Mouse (Mus musculus) forebrain, embryonic 10.5 days (tissue): Measurements from ENCODE around the gene Rptor. TPM values are rescaled to one million over a fixed set of nuclear protein-coding genes. Genes with fewer than 3 reads are reported as not detected.

Experiments
- DNase-seq: peaks from one replicate; pipeline ENCODE4 v3.0.0-alpha.2; 2017; ENCODE audit warnings: low spot score; ENCODE audit errors: extremely low spot score
- H3K27ac ChIP-seq: fragments of 300-500 bp; sonication (generic); 2 replicates; pipeline ENCODE4 v1.5.1; 2016; ENCODE audit warnings: mild to moderate bottlenecking
- H3K27me3 ChIP-seq: fragments of 300-500 bp; sonication (generic); 2 replicates; pipeline ENCODE4 v1.6.1; 2016; ENCODE audit warnings: mild to moderate bottlenecking; ENCODE audit not compliant: poor library complexity, severe bottlenecking
- H3K36me3 ChIP-seq: fragments of 300-500 bp; sonication (generic); replicated peaks from 2 replicates; pipeline ENCODE4 v1.6.1; 2016; ENCODE audit warnings: mild to moderate bottlenecking, moderate library complexity
- H3K4me1 ChIP-seq: fragments of 300-500 bp; sonication (generic); 2 replicates; pipeline ENCODE4 v1.6.1; 2016
- H3K4me3 ChIP-seq: fragments of 300-500 bp; sonication (generic); 2 replicates; pipeline ENCODE4 v1.5.1; 2016; ENCODE audit warnings: mild to moderate bottlenecking, moderate library complexity
- H3K9me3 ChIP-seq: fragments of 300-500 bp; sonication (generic); 2 replicates; pipeline ENCODE4 v1.6.1; 2016; ENCODE audit warnings: mild to moderate bottlenecking, moderate library complexity
- WGBS: fragments of 180-500 bp; shearing (Covaris S2); methylation state at CpG from one replicate; pipeline ENCODE4 v1.1.7; 2016; 5-methylcytosine and 5-hydroxymethylcytosine counted together
- polyA plus RNA-seq: library from polyadenylated mRNA; unstranded; fragments of >200 nt; fragmentation: Nextera tagmentation; extraction: Ambion mirVana; gene quantifications from 2 replicates; pipeline ENCODE4 v1.2.1, GENCODE M21; 2016

Rptor gene
- polyA plus RNA-seq, 1 experiment from 2014 or later, result 12.8 TPM

- H3K27me3 ChIP-seq, result peaks cover 41% of the 10 kb centered on the region
- no peaks in the 10 kb centered on the region for H3K36me3 ChIP-seq
- no peak overlapping the region for H3K4me3 ChIP-seq
- DNase-seq, result no peak
- WGBS, result 71% methylated on average over 12 of the region's 12 CpGs
- H3K27ac ChIP-seq, result 0 out of 2 replicates have a peak overlapping the region, but pooled peaks have one; percentile 44
- H3K9me3 ChIP-seq, result no peaks in the 10 kb centered on the region
- peaks cover 77% of the 10 kb centered on the region for H3K4me1 ChIP-seq
Observed at GRCm38 (mm10) chr11:119937216-119937615, 334.5 kb downstream of the Rptor start.

GRCm38 (mm10) chr11:119937772-119938502 is 335.2 kb downstream of the Rptor start:
- Histone ChIP-seq H3K27me3 (peaks cover 41% of the 10 kb centered on the region), H3K27ac (peak overlapping the region; percentile 44; the same call in 1 of the 2 replicates), H3K9me3 (no peaks in the 10 kb centered on the region), H3K36me3 (no peaks in the 10 kb centered on the region), H3K4me3 (no peak overlapping the region), H3K4me1 (peaks cover 76% of the 10 kb centered on the region)
- DNase-seq, result no peak
- 68% methylated on average over 19 of the region's 19 CpGs for WGBS

- Histone ChIP-seq H3K27ac (no peak overlapping the region), H3K27me3 (peaks cover 50% of the 10 kb centered on the region), H3K36me3 (no peaks in the 10 kb centered on the region), H3K4me1 (peaks cover 86% of the 10 kb centered on the region), H3K4me3 (no peak overlapping the region), H3K9me3 (no peaks in the 10 kb centered on the region)
- WGBS, result 49% methylated on average over 8 of the region's 8 CpGs
- no peak for DNase-seq
Observed at GRCm38 (mm10) chr11:119939073-119939710, 336.5 kb downstream of the Rptor start.

GRCm38 (mm10) chr11:119939711-119940106 is 337.0 kb downstream of the Rptor start:
- Histone ChIP-seq H3K4me3 (no peak overlapping the region), H3K27ac (no peak overlapping the region), H3K9me3 (no peaks in the 10 kb centered on the region), H3K4me1 (peaks cover 91% of the 10 kb centered on the region), H3K27me3 (peaks cover 55% of the 10 kb centered on the region), H3K36me3 (no peaks in the 10 kb centered on the region)
- 71% methylated on average over 4 of the region's 4 CpGs for WGBS
- no peak for DNase-seq

- Histone ChIP-seq H3K4me3 (no peak overlapping the region), H3K27me3 (peaks cover 58% of the 10 kb centered on the region), H3K9me3 (no peaks in the 10 kb centered on the region), H3K36me3 (no peaks in the 10 kb centered on the region), H3K27ac (no peak overlapping the region), H3K4me1 (peaks cover 95% of the 10 kb centered on the region)
- 75% methylated on average over 11 of the region's 11 CpGs for WGBS
- no peak for DNase-seq
Observed at GRCm38 (mm10) chr11:119940142-119940541, 337.4 kb downstream of the Rptor start.

GRCm38 (mm10) chr11:119941794-119942193 is 339.1 kb downstream of the Rptor start:
- peaks cover 61% of the 10 kb centered on the region for H3K27me3 ChIP-seq
- WGBS, result 7% methylated on average over 8 of the region's 8 CpGs
- H3K27ac ChIP-seq, result peak overlapping the region; percentile 88; the same call in 1 of the 2 replicates
- peak overlapping the region; percentile 73 for H3K4me3 ChIP-seq
- H3K36me3 ChIP-seq, result no peaks in the 10 kb centered on the region
- H3K9me3 ChIP-seq, result no peaks in the 10 kb centered on the region
- peaks cover 82% of the 10 kb centered on the region for H3K4me1 ChIP-seq
- DNase-seq, result no peak

- Histone ChIP-seq H3K27ac (peak overlapping the region; percentile 88), H3K4me3 (peak overlapping the region; percentile 73), H3K27me3 (peaks cover 61% of the 10 kb centered on the region), H3K9me3 (no peaks in the 10 kb centered on the region), H3K4me1 (peaks cover 78% of the 10 kb centered on the region), H3K36me3 (no peaks in the 10 kb centered on the region)
- DNase-seq, result no peak
- WGBS, result under 1% methylated on average over 43 of the region's 43 CpGs
Observed at GRCm38 (mm10) chr11:119942201-119942726, 339.6 kb downstream of the Rptor start.

GRCm38 (mm10) chr11:119942727-119943427 is 340.2 kb downstream of the Rptor start, which contains the start of gene Baiap2:
TSS of gene Baiap2 (plus strand) at chr11:119942763.
- Histone ChIP-seq H3K27ac (peak within 1 kb of the TSS; percentile 88), H3K27me3 (peaks cover 60% of the 10 kb centered on the region), H3K4me3 (peak within 1 kb of the TSS; percentile 73), H3K4me1 (peaks cover 72% of the 10 kb centered on the region), H3K9me3 (no peaks in the 10 kb centered on the region), H3K36me3 (no peaks in the 10 kb centered on the region)
- under 1% methylated on average over 79 of the region's 79 CpGs for WGBS
- peak; percentile 99 for DNase-seq

- Histone ChIP-seq H3K27me3 (peaks cover 53% of the 10 kb centered on the region), H3K36me3 (no peaks in the 10 kb centered on the region), H3K27ac (peak overlapping the region; percentile 88), H3K9me3 (no peaks in the 10 kb centered on the region), H3K4me3 (peak overlapping the region; percentile 73), H3K4me1 (peaks cover 72% of the 10 kb centered on the region)
- 8% methylated on average over 32 of the region's 32 CpGs for whole genome bisulfite sequencing
- DNase-seq, result no peak
Observed at GRCm38 (mm10) chr11:119943428-119943988, 340.8 kb downstream of the Rptor start.

- no peak overlapping the region for H3K4me3 ChIP-seq
- no peak overlapping the region for H3K27ac ChIP-seq
- peaks cover 36% of the 10 kb centered on the region for H3K27me3 ChIP-seq
- no peak for DNase-seq
- H3K36me3 ChIP-seq, result no peaks in the 10 kb centered on the region
- no peaks in the 10 kb centered on the region for H3K9me3 ChIP-seq
- H3K4me1 ChIP-seq, result peaks cover 58% of the 10 kb centered on the region
- 90% methylated on average over 7 of the region's 7 CpGs for WGBS
Observed at GRCm38 (mm10) chr11:119945343-119945742, 342.6 kb downstream of the Rptor start.

GRCm38 (mm10) chr11:119947426-119947825 is 344.7 kb downstream of the Rptor start:
- Histone ChIP-seq H3K36me3 (no peaks in the 10 kb centered on the region), H3K27ac (no peak overlapping the region), H3K9me3 (no peaks in the 10 kb centered on the region), H3K4me3 (no peak overlapping the region), H3K4me1 (peaks cover 42% of the 10 kb centered on the region), H3K27me3 (peaks cover 20% of the 10 kb centered on the region)
- no peak for DNase-seq
- 95% methylated on average over 1 of the region's 1 CpGs for WGBS

GRCm38 (mm10) chr11:119947897-119948296 is 345.2 kb downstream of the Rptor start:
- Histone ChIP-seq H3K27me3 (peaks cover 20% of the 10 kb centered on the region), H3K27ac (no peak overlapping the region), H3K9me3 (no peaks in the 10 kb centered on the region), H3K4me1 (peaks cover 45% of the 10 kb centered on the region), H3K4me3 (no peak overlapping the region), H3K36me3 (no peaks in the 10 kb centered on the region)
- DNase-seq, result no peak
- WGBS, result 57% methylated on average over 2 of the region's 2 CpGs
